Mouse (Mus musculus): ENCODE data around the gene Smim1. TPM values are rescaled to one million over a fixed set of nuclear protein-coding genes. Genes with fewer than 3 reads are reported as not detected.
A peak's percentile ranks its signal among the peaks of the same experiment; 100 is the strongest.

Gene Smim1
- polyA plus RNA-seq (2012; rRNA removed) = 102 and 121 TPM in 2 replicates

DNA sequence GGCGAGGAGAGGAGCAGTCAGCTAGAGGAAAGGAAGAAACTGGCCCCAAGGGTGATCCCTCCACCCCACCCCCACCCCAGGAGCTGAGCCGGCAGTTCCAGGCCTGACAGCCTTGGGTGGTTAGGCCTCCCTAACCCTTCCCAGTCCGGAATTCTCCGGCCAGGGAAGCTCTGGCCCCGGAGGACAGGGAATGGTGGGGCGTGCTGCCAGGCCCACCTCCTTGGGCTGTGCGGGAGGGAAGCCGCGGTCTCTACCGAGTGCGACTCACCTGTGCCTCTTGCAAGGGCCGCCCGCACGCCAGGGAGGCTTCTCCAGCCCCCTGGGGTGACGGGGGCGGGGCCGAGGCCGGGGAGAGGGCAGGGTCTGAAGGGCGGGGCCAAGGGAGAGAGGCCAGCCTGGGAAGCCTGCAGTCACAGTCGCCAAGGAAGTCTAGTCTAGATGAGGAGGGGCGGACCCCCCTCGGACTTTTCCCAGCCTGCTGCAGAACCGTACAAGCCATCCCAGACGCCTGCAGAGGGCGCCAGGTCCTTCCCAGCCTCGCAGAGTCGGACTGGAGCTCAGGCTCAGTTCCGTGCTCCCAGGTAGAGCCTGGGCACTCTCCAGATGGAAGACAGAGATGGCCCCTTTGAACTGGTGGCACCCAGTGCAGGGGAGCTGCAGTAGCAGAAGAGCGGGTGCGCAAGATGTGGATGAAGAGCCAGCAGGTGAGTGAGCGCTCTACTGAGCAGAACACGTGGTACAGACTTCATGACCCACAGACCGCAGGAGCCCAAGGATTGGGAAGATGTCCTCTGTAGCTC is at the start of gene Smim1:
Smim1 (minus strand) TSS at position 590 of the 800 bp plus-strand sequence.
- WGBS = 4% methylated on average over 33 of the region's 33 CpGs
- peak; percentile 77 for DNase-seq
- H3K4me3 ChIP-seq (replicated peaks; ENCODE audit: extremely low read depth, low read depth, low read length) = peak within 1 kb of the TSS; percentile 73
- TF ChIP-seq POLR2A (IDR thresholded peaks at IDR 0.05; ENCODE audit: borderline replicate concordance, extremely low read depth, low read depth, low read length) (peak; percentile 44; the same call in 1 of the 2 replicates), CTCF (IDR thresholded peaks at IDR 0.05; ENCODE audit: insufficient read depth, low read length) (peak; percentile 34; the same call in 1 of the 2 replicates)
- peaks cover 21% of the 10 kb centered on the region; the same call in 1 of the 2 replicates for H3K4me1 ChIP-seq (ENCODE audit: control insufficient read depth, insufficient read depth, low read length)

DNA sequence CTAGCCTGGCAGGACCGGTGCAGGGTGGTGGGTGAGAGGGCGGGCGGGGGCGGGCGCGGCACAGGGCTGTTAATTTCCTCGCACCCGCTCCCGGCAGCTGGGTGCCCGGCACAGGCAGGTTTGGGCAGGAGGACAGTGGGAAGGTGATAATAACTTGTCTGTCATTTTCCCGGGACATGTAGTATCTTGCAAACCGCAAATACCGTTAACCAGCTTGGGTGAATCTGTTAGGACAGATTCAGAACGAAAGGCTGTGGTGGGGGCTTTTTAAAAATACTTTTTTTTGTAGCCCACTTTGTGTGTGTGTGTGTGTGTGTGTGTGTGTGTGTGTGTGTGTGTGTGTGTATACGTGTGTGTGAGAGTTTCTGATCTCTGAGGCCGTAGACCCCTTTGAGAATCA is 45.9 kb upstream of the Smim1 start:
- H3K4me3 ChIP-seq (replicated peaks; ENCODE audit: extremely low read depth, low read depth, low read length) = no peak overlapping the region
- DNase-seq = no peak
- H3K4me1 ChIP-seq (ENCODE audit: control insufficient read depth, insufficient read depth, low read length) = no peaks in the 10 kb centered on the region
- WGBS = 11% methylated on average over 16 of the region's 16 CpGs
- TF ChIP-seq POLR2A (IDR thresholded peaks at IDR 0.05; ENCODE audit: borderline replicate concordance, extremely low read depth, low read depth, low read length) = no peak
- no peak for TF ChIP-seq CTCF (IDR thresholded peaks at IDR 0.05; ENCODE audit: insufficient read depth, low read length)

DNA sequence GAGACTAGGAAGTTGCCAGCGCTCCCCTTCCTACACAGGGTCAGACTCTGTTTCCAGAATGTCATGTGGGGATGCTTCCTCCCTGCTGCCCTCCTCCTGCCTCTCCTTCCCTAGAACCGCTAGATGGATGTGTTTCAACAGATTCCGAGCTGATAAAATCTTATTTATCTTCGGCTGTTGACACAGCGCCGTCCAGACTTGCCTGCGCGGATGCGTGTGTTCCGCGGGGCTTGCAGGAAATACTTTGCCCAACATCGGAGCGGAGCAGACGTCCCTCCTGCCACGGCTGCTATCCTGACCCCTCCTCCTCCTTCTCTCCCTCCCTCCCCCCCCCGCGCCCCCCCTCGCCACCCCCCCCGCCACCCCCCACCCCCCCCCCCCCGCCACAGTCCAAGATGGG is 45.5 kb upstream of the Smim1 start:
- no peak for DNase-seq
- 1% methylated on average over 15 of the region's 20 CpGs for WGBS
- H3K4me3 ChIP-seq (replicated peaks; ENCODE audit: extremely low read depth, low read depth, low read length) = no peak overlapping the region
- no peaks in the 10 kb centered on the region for H3K4me1 ChIP-seq (ENCODE audit: control insufficient read depth, insufficient read depth, low read length)
- TF ChIP-seq CTCF (IDR thresholded peaks at IDR 0.05; ENCODE audit: insufficient read depth, low read length) = no peak
- no peak for TF ChIP-seq POLR2A (IDR thresholded peaks at IDR 0.05; ENCODE audit: borderline replicate concordance, extremely low read depth, low read depth, low read length)

DNA sequence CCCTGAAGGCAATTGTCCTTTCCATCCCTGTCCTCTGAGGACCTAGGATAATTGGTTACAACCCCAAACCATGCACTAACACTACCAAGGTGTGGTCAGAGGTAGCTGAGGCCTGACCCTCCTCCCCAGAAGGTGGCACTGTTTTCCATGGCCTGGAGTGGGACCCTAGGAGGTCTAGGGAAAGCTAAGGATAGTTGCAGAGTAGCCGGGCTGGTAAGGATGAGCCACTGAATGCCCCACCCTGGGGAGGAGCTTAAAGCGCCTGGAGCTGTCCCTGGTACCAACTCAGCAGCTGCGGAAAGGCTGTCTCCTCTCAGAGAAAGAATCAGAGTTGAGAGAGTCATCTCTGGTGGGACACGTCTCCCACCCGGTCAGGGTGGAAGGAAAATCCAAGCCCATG is 44.9 kb upstream of the Smim1 start:
- no peak for DNase-seq
- Histone ChIP-seq H3K4me1 (ENCODE audit: control insufficient read depth, insufficient read depth, low read length) (no peaks in the 10 kb centered on the region), H3K4me3 (replicated peaks; ENCODE audit: extremely low read depth, low read depth, low read length) (no peak overlapping the region)
- no peak for TF ChIP-seq POLR2A (IDR thresholded peaks at IDR 0.05; ENCODE audit: borderline replicate concordance, extremely low read depth, low read depth, low read length)
- no peak for TF ChIP-seq CTCF (IDR thresholded peaks at IDR 0.05; ENCODE audit: insufficient read depth, low read length)
- WGBS = 3% methylated on average over 5 of the region's 5 CpGs

DNA sequence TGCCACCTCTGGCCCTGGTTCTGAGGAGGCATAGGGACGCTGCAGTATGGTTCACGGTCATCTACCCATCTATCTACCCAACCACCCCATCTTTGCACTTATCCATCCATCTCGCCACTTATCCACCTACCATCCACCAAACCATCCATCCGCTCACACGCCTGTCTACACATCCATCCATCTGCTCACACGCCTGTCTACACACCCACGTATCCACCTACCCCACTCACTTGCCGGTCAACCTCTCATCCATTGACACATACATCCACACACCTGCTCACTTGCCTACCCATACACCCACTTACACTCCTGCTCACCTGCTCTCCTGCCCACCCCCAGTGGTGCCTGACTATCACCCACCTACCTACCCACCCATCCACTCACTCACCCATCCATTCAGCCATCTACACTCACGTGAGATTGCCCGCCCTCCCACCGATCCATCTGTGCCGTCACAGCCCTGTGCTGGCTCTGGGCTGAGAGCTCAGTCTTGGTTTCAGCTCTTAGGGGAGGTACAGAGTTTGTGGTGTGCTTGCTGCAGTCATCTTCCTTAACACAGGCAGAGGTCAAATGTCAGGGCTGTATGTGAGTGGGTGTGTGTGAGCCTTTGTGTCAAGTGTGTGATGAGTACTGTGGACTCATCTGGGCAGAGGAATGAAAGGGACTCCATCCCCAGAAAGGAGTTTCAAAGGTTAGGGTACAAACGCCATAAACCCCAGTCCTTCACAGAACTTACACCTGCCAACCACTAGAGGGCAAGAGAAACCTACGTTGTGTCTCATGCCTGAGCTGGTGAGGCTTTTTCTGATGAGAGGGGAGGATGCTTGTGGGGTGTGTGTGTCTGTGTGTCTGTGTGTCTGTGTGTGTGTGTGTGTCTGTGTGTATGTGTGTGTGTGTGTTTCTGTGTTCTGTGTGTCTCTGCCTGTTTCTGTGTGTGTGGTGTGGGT is 39.1 kb upstream of the Smim1 start:
- WGBS = 58% methylated on average over 14 of the region's 14 CpGs
- peak; percentile 55 for TF ChIP-seq CTCF (IDR thresholded peaks at IDR 0.05; ENCODE audit: insufficient read depth, low read length)
- TF ChIP-seq POLR2A (IDR thresholded peaks at IDR 0.05; ENCODE audit: borderline replicate concordance, extremely low read depth, low read depth, low read length) = no peak
- DNase-seq = no peak
- Histone ChIP-seq H3K4me3 (replicated peaks; ENCODE audit: extremely low read depth, low read depth, low read length) (no peak overlapping the region), H3K4me1 (ENCODE audit: control insufficient read depth, insufficient read depth, low read length) (no peaks in the 10 kb centered on the region)

DNA sequence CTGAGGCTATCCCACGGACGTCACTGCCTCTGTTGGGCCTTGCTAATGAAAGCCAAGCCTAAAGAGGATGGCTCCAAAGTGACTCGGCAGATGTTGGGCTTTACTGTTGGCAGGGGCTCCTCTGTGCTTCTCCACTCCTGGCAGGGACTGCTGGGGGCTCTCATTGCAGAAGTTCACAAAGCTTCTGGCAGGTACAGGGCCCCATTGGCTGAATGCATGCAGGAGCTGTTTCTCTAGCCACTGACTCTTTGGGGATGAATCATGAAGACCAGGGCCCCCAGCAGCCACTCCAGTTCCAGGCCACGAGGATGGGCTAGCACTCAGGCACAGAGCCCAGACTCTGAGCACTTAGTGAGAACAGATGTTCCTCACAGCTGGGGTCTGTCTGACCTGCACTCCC is 31.7 kb upstream of the Smim1 start:
- H3K4me1 ChIP-seq (ENCODE audit: control insufficient read depth, insufficient read depth, low read length) = no peaks in the 10 kb centered on the region
- TF ChIP-seq POLR2A (IDR thresholded peaks at IDR 0.05; ENCODE audit: borderline replicate concordance, extremely low read depth, low read depth, low read length) (no peak), CTCF (IDR thresholded peaks at IDR 0.05; ENCODE audit: insufficient read depth, low read length) (no peak)
- 36% methylated on average over 4 of the region's 4 CpGs for WGBS
- H3K4me3 ChIP-seq (replicated peaks; ENCODE audit: extremely low read depth, low read depth, low read length) = no peak overlapping the region
- no peak for DNase-seq

DNA sequence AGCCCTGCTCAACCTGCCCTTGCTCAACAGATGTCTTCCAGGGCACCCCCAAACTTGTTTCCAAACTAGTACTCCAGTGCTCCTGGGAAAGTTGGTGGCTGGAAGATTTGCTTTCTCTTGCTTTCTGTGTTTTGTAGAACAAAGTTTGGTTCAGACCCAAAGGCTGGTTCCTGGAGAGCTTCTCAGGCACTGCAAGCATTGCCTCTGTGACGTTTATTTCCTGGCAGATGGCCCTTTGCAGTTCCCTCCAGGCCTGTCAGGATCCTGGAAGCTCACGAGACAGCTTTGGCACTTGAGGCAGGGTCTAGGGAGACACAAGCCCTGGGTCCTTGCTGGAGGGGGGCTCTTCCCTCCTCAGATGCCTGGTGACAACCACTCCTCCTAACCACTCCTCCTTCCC is 30.6 kb upstream of the Smim1 start:
- Histone ChIP-seq H3K4me1 (ENCODE audit: control insufficient read depth, insufficient read depth, low read length) (no peaks in the 10 kb centered on the region), H3K4me3 (replicated peaks; ENCODE audit: extremely low read depth, low read depth, low read length) (no peak overlapping the region)
- no peak for TF ChIP-seq CTCF (IDR thresholded peaks at IDR 0.05; ENCODE audit: insufficient read depth, low read length)
- TF ChIP-seq POLR2A (IDR thresholded peaks at IDR 0.05; ENCODE audit: borderline replicate concordance, extremely low read depth, low read depth, low read length) = no peak
- no peak for DNase-seq
- WGBS = 20% methylated on average over 2 of the region's 2 CpGs

DNA sequence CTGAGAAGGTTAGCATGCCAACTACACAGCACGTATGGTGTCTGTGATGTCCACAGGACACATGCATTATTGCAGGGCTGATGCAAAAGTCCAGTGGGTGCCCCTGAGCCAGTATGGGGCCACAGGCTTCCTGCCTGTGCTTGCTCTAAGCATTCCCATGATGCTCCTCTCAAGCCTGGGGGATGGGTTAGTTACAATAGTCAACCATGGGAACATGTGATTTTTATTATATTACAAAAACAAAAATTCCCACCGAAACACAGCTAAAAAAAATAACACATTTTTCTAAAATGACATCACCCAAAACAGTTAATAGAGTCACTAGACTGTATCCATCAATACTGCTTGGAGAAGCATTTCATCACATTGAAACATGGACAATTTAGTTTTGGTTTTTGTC is 30.0 kb upstream of the Smim1 start:
- Histone ChIP-seq H3K4me1 (ENCODE audit: control insufficient read depth, insufficient read depth, low read length) (no peaks in the 10 kb centered on the region), H3K4me3 (replicated peaks; ENCODE audit: extremely low read depth, low read depth, low read length) (no peak overlapping the region)
- 58% methylated on average over 2 of the region's 2 CpGs for WGBS
- no peak for DNase-seq
- TF ChIP-seq POLR2A (IDR thresholded peaks at IDR 0.05; ENCODE audit: borderline replicate concordance, extremely low read depth, low read depth, low read length) (no peak), CTCF (IDR thresholded peaks at IDR 0.05; ENCODE audit: insufficient read depth, low read length) (no peak)

DNA sequence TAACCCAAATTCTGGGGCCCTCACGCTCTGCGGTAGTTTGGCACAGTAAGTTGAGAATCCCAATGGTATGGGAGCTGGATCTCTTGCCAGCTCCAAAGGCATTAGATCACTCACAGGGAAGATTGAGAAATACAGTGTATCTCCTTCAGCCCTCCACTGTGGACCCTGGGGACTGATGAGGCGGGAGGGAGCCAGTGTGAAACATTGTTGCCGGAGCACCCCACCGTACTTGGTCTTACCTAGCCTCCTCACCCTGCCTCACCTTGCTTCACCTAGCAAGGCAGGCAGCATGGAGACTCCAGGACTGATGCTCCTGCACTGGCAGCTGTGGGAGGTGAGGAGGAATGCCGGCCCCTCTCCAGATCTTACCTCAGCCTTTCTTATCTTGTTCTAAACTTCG is 29.5 kb upstream of the Smim1 start:
- no peaks in the 10 kb centered on the region for H3K4me1 ChIP-seq (ENCODE audit: control insufficient read depth, insufficient read depth, low read length)
- DNase-seq = no peak

More for the DNA sequence above, 29.5 kb upstream of the Smim1 start:
- no peak overlapping the region for H3K4me3 ChIP-seq (replicated peaks; ENCODE audit: extremely low read depth, low read depth, low read length)
- no peak for TF ChIP-seq CTCF (IDR thresholded peaks at IDR 0.05; ENCODE audit: insufficient read depth, low read length)
- TF ChIP-seq POLR2A (IDR thresholded peaks at IDR 0.05; ENCODE audit: borderline replicate concordance, extremely low read depth, low read depth, low read length) = no peak
- WGBS = 72% methylated on average over 7 of the region's 7 CpGs

Measured in lung, adult 2 months (tissue).